Mouse (Mus musculus) megakaryocyte progenitor cell, adult 5-6 weeks (primary cell): ENCODE data around the gene Stx1a. TPM values are rescaled to one million over a fixed set of nuclear protein-coding genes. Genes with fewer than 3 reads are reported as not detected.

Source experiments
- ATAC-seq: replicated peaks from 2 replicates; pipeline ENCODE4 v1.8.0; 2016; ENCODE audit warnings: mild to moderate bottlenecking, moderate TSS enrichment, inconsistent platforms; ENCODE audit not compliant: poor library complexity
- total RNA-seq, 2 experiments: library from RNA; stranded (forward) in 1 of 2; stranded (reverse) in 1 of 2; fragments of 157-497, 149-512 nt in 1 of 2; fragments of 200-1000 nt in 1 of 2; gene quantifications; 2 replicates each; pipeline versions ENCODE4 v1.2.3 to v1.2.4; 2015 to 2017

The Stx1a gene
- total RNA-seq, 2 experiments from 2014 or later: 0.04 to 0.39 TPM

GRCm38 (mm10) chr5:135007802-135008571 lies 15.3 kb upstream of the Stx1a start:
- no peak for ATAC-seq

- peak; percentile 68 for ATAC-seq
Observed at GRCm38 (mm10) chr5:135008671-135009589, 14.4 kb upstream of the Stx1a start, which contains the start of gene Abhd11. Abhd11 (plus strand) TSS chr5:135009152.

- ATAC-seq: peak; percentile 42
Observed at GRCm38 (mm10) chr5:135009590-135010319, 13.5 kb upstream of the Stx1a start.

GRCm38 (mm10) chr5:135010320-135010709 lies 13.0 kb upstream of the Stx1a start:
- no peak for ATAC-seq

GRCm38 (mm10) chr5:135010841-135011743 lies 12.2 kb upstream of the Stx1a start:
- ATAC-seq: no peak

GRCm38 (mm10) chr5:135011809-135012613 lies 11.3 kb upstream of the Stx1a start:
- no peak for ATAC-seq

GRCm38 (mm10) chr5:135012671-135013441 lies 10.4 kb upstream of the Stx1a start:
- 0 out of 2 replicates have a peak, but pooled peaks have one; percentile 10 for ATAC-seq

GRCm38 (mm10) chr5:135015497-135015896 lies 7.8 kb upstream of the Stx1a start:
- peak; percentile 85 for ATAC-seq

- ATAC-seq: no peak
Observed at GRCm38 (mm10) chr5:135016224-135016759, 7.0 kb upstream of the Stx1a start.

GRCm38 (mm10) chr5:135021814-135022213 lies 1.5 kb upstream of the Stx1a start:
- ATAC-seq: no peak

GRCm38 (mm10) chr5:135024665-135025224 lies 1.5 kb downstream of the Stx1a start:
- peak; percentile 23; the same call in 1 of the 2 replicates for ATAC-seq

GRCm38 (mm10) chr5:135025899-135026298 lies 2.6 kb downstream of the Stx1a start:
- no peak for ATAC-seq

- ATAC-seq: peak; percentile 68
Observed at GRCm38 (mm10) chr5:135029007-135029854, 5.9 kb downstream of the Stx1a start.

- ATAC-seq: no peak
Observed at GRCm38 (mm10) chr5:135032581-135032980, 9.3 kb downstream of the Stx1a start.

GRCm38 (mm10) chr5:135034593-135034992 lies 11.3 kb downstream of the Stx1a start:
- ATAC-seq: no peak

GRCm38 (mm10) chr5:135035608-135036359 lies 12.5 kb downstream of the Stx1a start:
- ATAC-seq: no peak
